In the genomic region with DNA sequence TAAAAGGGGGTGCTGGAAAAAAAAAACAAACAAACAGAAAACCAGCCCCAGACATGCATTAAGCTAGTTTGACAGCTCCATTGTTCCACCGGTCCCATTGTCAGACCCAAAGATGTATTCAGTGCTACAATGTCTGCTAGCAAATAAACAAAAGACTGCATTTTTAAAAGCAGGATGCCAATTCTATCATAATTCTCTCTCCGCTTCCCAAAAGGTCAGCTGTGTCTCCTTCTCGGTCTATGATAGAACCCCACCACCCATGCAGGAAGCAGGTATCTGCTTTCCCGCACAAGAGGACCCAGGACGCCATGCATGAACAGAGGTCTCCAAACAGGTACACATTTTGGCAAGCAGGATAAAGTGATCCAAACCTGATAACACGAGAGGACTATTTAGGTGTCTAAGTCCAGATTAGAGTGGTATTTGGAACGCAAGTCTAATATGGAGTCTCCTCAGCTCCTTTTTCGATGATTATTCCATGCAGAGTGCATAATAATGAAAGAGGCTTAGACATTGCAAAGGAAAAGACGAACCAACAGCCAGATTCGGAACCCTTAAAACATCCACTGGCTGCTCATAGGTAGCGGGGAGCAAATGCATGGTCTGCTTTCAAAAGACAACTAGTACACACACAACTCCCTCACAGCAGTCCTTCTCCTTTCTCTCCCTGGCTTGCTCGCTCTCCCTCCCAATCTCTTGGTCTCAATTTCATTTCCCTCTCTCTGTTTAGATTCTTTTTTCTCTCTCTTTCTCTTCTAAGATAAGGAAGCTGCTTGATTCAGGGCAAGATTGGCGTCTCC, we compare ENCODE assay signal across 12 mouse cellular contexts.
A peak's percentile ranks its signal among the peaks of the same experiment; 100 is the strongest.
DNase-seq lines count a peak whose midpoint lies in the region; ATAC-seq and TF ChIP-seq lines count a peak whose summit lies in the region.
"Had no signal": no experiment of that assay in that cellular context is flagged by ENCODE, and none has a peak within 500 bp of the region (broad histone marks: within the 10 kb centered on the region; RNA-seq: fewer than 3 reads in every experiment).

No protein-coding gene starts in this region.

- no peak for ATAC-seq in forebrain, embryonic 11.5 days (replicated peaks; ENCODE audit: low FRiP score)

- WGBS in forebrain, embryonic 11.5 days = 27% methylated on average over 13 of the region's 13 CpGs
- 34% methylated on average over 13 of the region's 13 CpGs for WGBS in midbrain, embryonic 10.5 days
- WGBS in thymus, adult 2 months = 80% methylated on average over 13 of the region's 13 CpGs

- peak overlapping the region; percentile 72 for H3K9ac ChIP-seq in forebrain, embryonic 11.5 days (ENCODE audit: low read length)

- H3K4me1 ChIP-seq in forebrain, embryonic 11.5 days (replicated peaks; ENCODE audit: control insufficient read depth, insufficient read depth, low read length) = peaks cover 4% of the 10 kb centered on the region; the same call in 1 of the 2 replicates
- peaks cover 69% of the 10 kb centered on the region for H3K4me1 ChIP-seq in midbrain, embryonic 10.5 days
- no peaks in the 10 kb centered on the region for H3K4me1 ChIP-seq in thymus, adult 2 months (replicated peaks; ENCODE audit: control insufficient read depth, insufficient read depth, low read length)

- peak overlapping the region; percentile 92 for H3K27ac ChIP-seq in forebrain, embryonic 11.5 days (ENCODE audit: low read depth, low read length)
- H3K27ac ChIP-seq in midbrain, embryonic 10.5 days (replicated peaks) = peak overlapping the region; percentile 90
- no peak overlapping the region for H3K27ac ChIP-seq in thymus, adult 2 months (ENCODE audit: control insufficient read depth, insufficient read depth, low read length)

- H3K36me3 ChIP-seq in forebrain, embryonic 11.5 days (ENCODE audit: control insufficient read depth, insufficient read depth, low read length) = no peaks in the 10 kb centered on the region
- no peaks in the 10 kb centered on the region for H3K36me3 ChIP-seq in midbrain, embryonic 10.5 days
- no peaks in the 10 kb centered on the region for H3K36me3 ChIP-seq in thymus, adult 2 months (ENCODE audit: control insufficient read depth, insufficient read depth, low read length)

- H3K27me3 ChIP-seq in forebrain, embryonic 11.5 days (ENCODE audit: control insufficient read depth, insufficient read depth, low read length) = no peaks in the 10 kb centered on the region
- H3K27me3 ChIP-seq in midbrain, embryonic 10.5 days (ENCODE audit: low read depth, poor library complexity, severe bottlenecking) = no peaks in the 10 kb centered on the region
- no peaks in the 10 kb centered on the region for H3K27me3 ChIP-seq in thymus, adult 2 months (ENCODE audit: control insufficient read depth, insufficient read depth, low read length)

- no peaks in the 10 kb centered on the region; the same call in 1 of the 2 replicates for H3K9me3 ChIP-seq in forebrain, embryonic 11.5 days (ENCODE audit: control insufficient read depth, low read length)
- H3K9me3 ChIP-seq in midbrain, embryonic 10.5 days (replicated peaks) = no peaks in the 10 kb centered on the region

- H3K4me3 ChIP-seq in forebrain, embryonic 11.5 days (ENCODE audit: low read depth, low read length) = peak overlapping the region; percentile 50
- H3K4me3 ChIP-seq in midbrain, embryonic 10.5 days = peak overlapping the region; percentile 58
- H3K4me3 ChIP-seq in thymus, adult 2 months (ENCODE audit: control insufficient read depth, insufficient read depth, low read length) = no peak overlapping the region
- H3K4me3 ChIP-seq: myocyte had no signal

- peak; percentile 25 for DNase-seq in Muller cell, postnatal 12 days (ENCODE audit: inconsistent ontology term)
- DNase-seq in cerebellum, adult 8-10 months = peak; percentile 54
- DNase-seq in forebrain, embryonic 11.5 days (ENCODE audit: low spot score) = no peak
- DNase-seq in midbrain, embryonic 10.5 days (ENCODE audit: low spot score) = peak; percentile 37
- no peak for DNase-seq in thymus, adult 2 months
- no peak for DNase-seq in yolk sac, embryonic 10.5 days (ENCODE audit: low spot score)
- DNase-seq in adrenal gland, adult (ENCODE audit: inconsistent age in 2 of 2, low spot score in 1 of 2) = no peak
- DNase-seq in natural killer cell, adult 2 months (ENCODE audit: low spot score in 2 of 2) = no peak
- DNase-seq: gastrocnemius, postnatal 36 days; heart, postnatal 10 days; lung, adult 2 months had no signal

- TF ChIP-seq CTCF in thymus, adult 2 months (IDR thresholded peaks at IDR 0.05; ENCODE audit: borderline replicate concordance, control insufficient read depth, extremely low read depth, insufficient read depth, low read length, poor library complexity) = no peak

- peak overlapping the region; percentile 65 for H3K4me2 ChIP-seq in forebrain, embryonic 11.5 days (ENCODE audit: low read depth, low read length, severe bottlenecking)

- TF ChIP-seq POLR2A in thymus, adult 2 months (IDR thresholded peaks at IDR 0.05; ENCODE audit: control insufficient read depth, extremely low read depth, insufficient read depth, low read length, poor library complexity) = no peak

Comparison
In these comparisons a context has a peak if more than half of its experiments do, and no peak if none do; other contexts are left out.
1. DNase-seq: peak in Muller cell, postnatal 12 days (single experiment), cerebellum, adult 8-10 months (single experiment) and midbrain, embryonic 10.5 days (single experiment); none in forebrain, embryonic 11.5 days (single experiment), thymus, adult 2 months (single experiment), yolk sac, embryonic 10.5 days (single experiment), adrenal gland, adult (0 of 2) and natural killer cell, adult 2 months (0 of 2).